Mouse (Mus musculus): ENCODE data around the gene Hook1. TPM values are rescaled to one million over a fixed set of nuclear protein-coding genes. Genes with fewer than 3 reads are reported as not detected.
A peak's percentile ranks its signal among the peaks of the same experiment; 100 is the strongest.

Gene Hook1
- 15.9 and 16.6 TPM in 2 replicates for polyA plus RNA-seq (2015; fragmentation: Nextera tagmentation; extraction: Ambion mirVana)

- peak within 1 kb of the TSS; percentile 75 for H3K9ac ChIP-seq (ENCODE audit: low read length)
- peaks cover 2% of the 10 kb centered on the region; the same call in 1 of the 2 replicates for H3K4me1 ChIP-seq (replicated peaks; ENCODE audit: control insufficient read depth, insufficient read depth, low read length)
- peak within 1 kb of the TSS; percentile 67 for H3K4me3 ChIP-seq (ENCODE audit: low read length)
- H3K27me3 ChIP-seq (ENCODE audit: control insufficient read depth, insufficient read depth, low read depth, low read length): peaks cover 4% of the 10 kb centered on the region; the same call in 1 of the 2 replicates
- peak within 1 kb of the TSS; percentile 89 for H3K4me2 ChIP-seq (ENCODE audit: low read depth, low read length)
- peak within 1 kb of the TSS; percentile 83 for H3K27ac ChIP-seq (ENCODE audit: low read length)
- no peaks in the 10 kb centered on the region for H3K9me3 ChIP-seq (ENCODE audit: control insufficient read depth, low read length)
- WGBS: under 1% methylated on average over 79 of the region's 82 CpGs
- peak; percentile 100 for ATAC-seq (ENCODE audit: low read depth)
- H3K36me3 ChIP-seq (ENCODE audit: control insufficient read depth, insufficient read depth, low read length): no peaks in the 10 kb centered on the region
Measured at GRCm38 (mm10) chr4:95966928-95967724, at the start of gene Hook1. TSS of gene Hook1 (plus strand) at chr4:95967240.

- H3K36me3 ChIP-seq (ENCODE audit: control insufficient read depth, insufficient read depth, low read length): no peaks in the 10 kb centered on the region
- 58% methylated on average over 6 of the region's 6 CpGs for WGBS
Measured at GRCm38 (mm10) chr4:95917703-95918102, 49.3 kb upstream of the Hook1 start.

GRCm38 (mm10) chr4:95920448-95920847 lies 46.6 kb upstream of the Hook1 start:
- Histone ChIP-seq H3K36me3 (ENCODE audit: control insufficient read depth, insufficient read depth, low read length) (no peaks in the 10 kb centered on the region), H3K9ac (ENCODE audit: low read length) (no peak overlapping the region), H3K9me3 (ENCODE audit: control insufficient read depth, low read length) (no peaks in the 10 kb centered on the region), H3K27me3 (ENCODE audit: control insufficient read depth, insufficient read depth, low read depth, low read length) (no peaks in the 10 kb centered on the region), H3K27ac (ENCODE audit: low read length) (no peak overlapping the region), H3K4me3 (ENCODE audit: low read length) (no peak overlapping the region), H3K4me2 (ENCODE audit: low read depth, low read length) (no peak overlapping the region), H3K4me1 (replicated peaks; ENCODE audit: control insufficient read depth, insufficient read depth, low read length) (no peaks in the 10 kb centered on the region)
- ATAC-seq (ENCODE audit: low read depth): no peak
- WGBS: 59% methylated on average over 4 of the region's 4 CpGs

More at GRCm38 (mm10) chr4:95917703-95918102, 49.3 kb upstream of the Hook1 start:
- Histone ChIP-seq H3K4me3 (ENCODE audit: low read length) (no peak overlapping the region), H3K27me3 (ENCODE audit: control insufficient read depth, insufficient read depth, low read depth, low read length) (no peaks in the 10 kb centered on the region), H3K4me1 (replicated peaks; ENCODE audit: control insufficient read depth, insufficient read depth, low read length) (no peaks in the 10 kb centered on the region), H3K9ac (ENCODE audit: low read length) (no peak overlapping the region), H3K27ac (ENCODE audit: low read length) (no peak overlapping the region), H3K9me3 (ENCODE audit: control insufficient read depth, low read length) (no peaks in the 10 kb centered on the region), H3K4me2 (ENCODE audit: low read depth, low read length) (no peak overlapping the region)
- ATAC-seq (ENCODE audit: low read depth): no peak

- Histone ChIP-seq H3K4me1 (replicated peaks; ENCODE audit: control insufficient read depth, insufficient read depth, low read length) (no peaks in the 10 kb centered on the region), H3K27ac (ENCODE audit: low read length) (no peak overlapping the region), H3K9me3 (ENCODE audit: control insufficient read depth, low read length) (no peaks in the 10 kb centered on the region), H3K36me3 (ENCODE audit: control insufficient read depth, insufficient read depth, low read length) (no peaks in the 10 kb centered on the region), H3K4me2 (ENCODE audit: low read depth, low read length) (no peak overlapping the region), H3K9ac (ENCODE audit: low read length) (no peak overlapping the region), H3K4me3 (ENCODE audit: low read length) (no peak overlapping the region), H3K27me3 (ENCODE audit: control insufficient read depth, insufficient read depth, low read depth, low read length) (no peaks in the 10 kb centered on the region)
- WGBS: 5% methylated on average over 7 of the region's 7 CpGs
- ATAC-seq (ENCODE audit: low read depth): peak; percentile 78
Measured at GRCm38 (mm10) chr4:95924210-95925184, 42.5 kb upstream of the Hook1 start.

GRCm38 (mm10) chr4:95928846-95929245 lies 38.2 kb upstream of the Hook1 start:
- no peak overlapping the region for H3K4me2 ChIP-seq (ENCODE audit: low read depth, low read length)
- no peak overlapping the region for H3K4me3 ChIP-seq (ENCODE audit: low read length)
- H3K27ac ChIP-seq (ENCODE audit: low read length): no peak overlapping the region
- no peaks in the 10 kb centered on the region for H3K4me1 ChIP-seq (replicated peaks; ENCODE audit: control insufficient read depth, insufficient read depth, low read length)
- no peak overlapping the region for H3K9ac ChIP-seq (ENCODE audit: low read length)
- no peaks in the 10 kb centered on the region for H3K36me3 ChIP-seq (ENCODE audit: control insufficient read depth, insufficient read depth, low read length)
- WGBS: 85% methylated on average over 1 of the region's 1 CpGs
- no peaks in the 10 kb centered on the region for H3K27me3 ChIP-seq (ENCODE audit: control insufficient read depth, insufficient read depth, low read depth, low read length)
- no peaks in the 10 kb centered on the region for H3K9me3 ChIP-seq (ENCODE audit: control insufficient read depth, low read length)
- ATAC-seq (ENCODE audit: low read depth): no peak

GRCm38 (mm10) chr4:95929936-95930335 lies 37.1 kb upstream of the Hook1 start:
- Histone ChIP-seq H3K36me3 (ENCODE audit: control insufficient read depth, insufficient read depth, low read length) (no peaks in the 10 kb centered on the region), H3K27ac (ENCODE audit: low read length) (no peak overlapping the region), H3K4me1 (replicated peaks; ENCODE audit: control insufficient read depth, insufficient read depth, low read length) (no peaks in the 10 kb centered on the region), H3K27me3 (ENCODE audit: control insufficient read depth, insufficient read depth, low read depth, low read length) (no peaks in the 10 kb centered on the region), H3K4me2 (ENCODE audit: low read depth, low read length) (no peak overlapping the region), H3K4me3 (ENCODE audit: low read length) (no peak overlapping the region), H3K9me3 (ENCODE audit: control insufficient read depth, low read length) (no peaks in the 10 kb centered on the region), H3K9ac (ENCODE audit: low read length) (no peak overlapping the region)
- no peak for ATAC-seq (ENCODE audit: low read depth)
- WGBS: 86% methylated on average over 1 of the region's 1 CpGs

- ATAC-seq (ENCODE audit: low read depth): no peak
- no peak overlapping the region for H3K4me3 ChIP-seq (ENCODE audit: low read length)
- no peaks in the 10 kb centered on the region for H3K4me1 ChIP-seq (replicated peaks; ENCODE audit: control insufficient read depth, insufficient read depth, low read length)
- no peaks in the 10 kb centered on the region for H3K27me3 ChIP-seq (ENCODE audit: control insufficient read depth, insufficient read depth, low read depth, low read length)
- no peaks in the 10 kb centered on the region for H3K9me3 ChIP-seq (ENCODE audit: control insufficient read depth, low read length)
- no peak overlapping the region for H3K4me2 ChIP-seq (ENCODE audit: low read depth, low read length)
- 51% methylated on average over 2 of the region's 2 CpGs for WGBS
- no peak overlapping the region for H3K9ac ChIP-seq (ENCODE audit: low read length)
- H3K36me3 ChIP-seq (ENCODE audit: control insufficient read depth, insufficient read depth, low read length): no peaks in the 10 kb centered on the region
- H3K27ac ChIP-seq (ENCODE audit: low read length): no peak overlapping the region
Measured at GRCm38 (mm10) chr4:95931331-95931730, 35.7 kb upstream of the Hook1 start.

- Histone ChIP-seq H3K9me3 (ENCODE audit: control insufficient read depth, low read length) (no peaks in the 10 kb centered on the region), H3K36me3 (ENCODE audit: control insufficient read depth, insufficient read depth, low read length) (no peaks in the 10 kb centered on the region), H3K4me2 (ENCODE audit: low read depth, low read length) (no peak overlapping the region), H3K4me3 (ENCODE audit: low read length) (no peak overlapping the region), H3K4me1 (replicated peaks; ENCODE audit: control insufficient read depth, insufficient read depth, low read length) (no peaks in the 10 kb centered on the region), H3K27me3 (ENCODE audit: control insufficient read depth, insufficient read depth, low read depth, low read length) (no peaks in the 10 kb centered on the region), H3K9ac (ENCODE audit: low read length) (no peak overlapping the region), H3K27ac (ENCODE audit: low read length) (no peak overlapping the region)
- ATAC-seq (ENCODE audit: low read depth): no peak
- 76% methylated on average over 9 of the region's 9 CpGs for WGBS
Measured at GRCm38 (mm10) chr4:95933801-95934356, 33.2 kb upstream of the Hook1 start.
